Mouse (Mus musculus) C2C12 (cell line): ENCODE measurements around the gene Coro2b.

ENCODE experiments used
- CTCF ChIP-seq: IDR thresholded peaks from one replicate; pipeline ENCODE4 v1.5.1; 2011; ENCODE audit not compliant: control insufficient read depth, insufficient read depth, insufficient read length
- FOSL1 ChIP-seq: IDR thresholded peaks from one replicate; pipeline ENCODE4 v1.8.0; 2011; ENCODE audit warnings: mild to moderate bottlenecking, low read length; ENCODE audit not compliant: poor library complexity, insufficient read depth, severe bottlenecking
- MAX ChIP-seq: IDR thresholded peaks from one replicate; pipeline ENCODE4 v1.6.1; 2011; ENCODE audit warnings: mild to moderate bottlenecking, control low read depth
- MYOD1 ChIP-seq: IDR thresholded peaks from one replicate; pipeline ENCODE4 v1.6.1; 2011; ENCODE audit warnings: low read depth; ENCODE audit not compliant: control insufficient read depth, insufficient read length
- MYOG ChIP-seq: IDR thresholded peaks from one replicate; pipeline ENCODE4 v1.6.1; 2011; ENCODE audit not compliant: control insufficient read depth, insufficient read length; ENCODE audit errors: extremely low read depth
- USF1 ChIP-seq: IDR thresholded peaks from one replicate; pipeline ENCODE4 v1.6.1; 2011; ENCODE audit warnings: low read depth, mild to moderate bottlenecking, control low read depth, moderate library complexity

GRCm38 (mm10) chr9:62421027-62421426 lies 115.8 kb downstream of the Coro2b start:
- TF ChIP-seq CTCF (no peak), MAX (no peak), MYOG (no peak), USF1 (no peak), FOSL1 (no peak), MYOD1 (no peak)
